Mouse (Mus musculus) C2C12 (cell line): ENCODE results near the gene Rem1.
"Not testable (repeated sequence)": the region's sequence is repeated elsewhere in the genome, so short reads cannot be mapped to it uniquely, and the experiment has no call there.

Experiments used
- CEBPB ChIP-seq: IDR thresholded peaks from one replicate; pipeline ENCODE4 v1.6.1; 2011; ENCODE audit warnings: low read depth, mild to moderate bottlenecking, control low read depth, moderate library complexity
- CTCF ChIP-seq: IDR thresholded peaks from one replicate; pipeline ENCODE4 v1.5.1; 2011; ENCODE audit not compliant: control insufficient read depth, insufficient read depth, insufficient read length
- MAX ChIP-seq: IDR thresholded peaks from one replicate; pipeline ENCODE4 v1.6.1; 2011; ENCODE audit warnings: mild to moderate bottlenecking, control low read depth
- MYOD1 ChIP-seq: IDR thresholded peaks from one replicate; pipeline ENCODE4 v1.6.1; 2011; ENCODE audit warnings: low read depth; ENCODE audit not compliant: control insufficient read depth, insufficient read length
- USF1 ChIP-seq: IDR thresholded peaks from one replicate; pipeline ENCODE4 v1.6.1; 2011; ENCODE audit warnings: low read depth, mild to moderate bottlenecking, control low read depth, moderate library complexity

DNA sequence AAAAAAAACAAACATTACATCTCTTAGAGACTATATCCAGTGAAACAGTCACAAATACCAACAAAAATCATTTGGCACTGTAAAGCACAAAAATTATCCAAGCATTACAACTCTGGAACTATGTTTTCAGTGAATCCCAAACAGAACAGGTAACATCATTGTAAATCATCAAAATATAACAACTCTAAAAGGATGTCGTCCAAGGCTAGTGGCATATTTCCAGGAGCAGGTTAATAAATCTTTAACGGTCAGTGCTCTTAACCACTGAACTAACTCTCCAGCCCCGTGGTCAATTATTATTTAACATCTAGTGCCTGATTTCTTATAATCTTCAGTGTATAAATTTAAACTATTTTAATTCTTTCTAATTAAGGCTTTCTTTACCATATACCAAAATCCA is 39.4 kb downstream of the Rem1 start:
- not testable (repeated sequence) for TF ChIP-seq CTCF, USF1, CEBPB, MYOD1, MAX
